In the genomic region with DNA sequence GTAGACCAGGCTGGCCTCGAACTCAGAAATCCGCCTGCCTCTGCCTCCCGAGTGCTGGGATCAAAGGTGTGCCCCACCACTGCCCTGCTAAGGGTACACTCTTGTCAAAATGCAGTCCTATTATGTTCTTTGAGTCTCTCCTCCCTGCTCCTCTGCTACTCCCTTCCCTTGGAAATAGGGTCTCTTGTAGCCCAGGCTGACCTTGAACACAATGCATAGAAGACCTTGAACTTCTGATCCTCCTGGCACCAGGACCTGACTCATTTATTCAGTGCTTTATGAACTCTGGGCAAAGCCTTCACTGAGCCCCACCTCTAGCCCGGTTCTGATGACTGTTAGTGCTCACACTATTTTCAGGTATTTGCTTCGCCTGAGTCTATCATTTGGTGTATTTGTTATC, we compare ENCODE assay signal across 18 mouse cellular contexts.
"Had no signal": no experiment of that assay in that cellular context is flagged by ENCODE, and none has a peak within 500 bp of the region (broad histone marks: within the 10 kb centered on the region; RNA-seq: fewer than 3 reads in every experiment).

No protein-coding gene starts in this region.

- H3K36me3 ChIP-seq: midbrain, embryonic 15.5 days; stomach, embryonic 15.5 days had no signal

- H3K4me1 ChIP-seq: midbrain, embryonic 13.5 days; midbrain, embryonic 15.5 days; neural tube, embryonic 13.5 days; stomach, embryonic 15.5 days had no signal

- H3K4me2 ChIP-seq: lung, embryonic 14.5 days; midbrain, embryonic 13.5 days; midbrain, embryonic 15.5 days; neural tube, embryonic 13.5 days; neural tube, embryonic 15.5 days; stomach, embryonic 15.5 days had no signal

- H3K9me3 ChIP-seq: midbrain, embryonic 10.5 days; midbrain, embryonic 13.5 days; midbrain, embryonic 15.5 days; neural tube, embryonic 13.5 days; neural tube, embryonic 15.5 days; stomach, embryonic 15.5 days had no signal

- ATAC-seq: midbrain, embryonic 13.5 days; midbrain, embryonic 15.5 days had no signal

- H3K27ac ChIP-seq: midbrain, embryonic 10.5 days; midbrain, embryonic 13.5 days; midbrain, embryonic 15.5 days; neural tube, embryonic 13.5 days; neural tube, embryonic 15.5 days; stomach, embryonic 15.5 days; stomach, postnatal 0 days had no signal

- DNase-seq: lung, adult 18-20 months; lung, embryonic 14.5 days; lung, postnatal 10 days; lung, postnatal 4 days; retina, postnatal 1 day; right cerebral cortex, adult 18-20 months; right cerebral cortex, postnatal 14 days; thymus, adult 2 months; thymus, postnatal 25 days; thymus, postnatal 4 days had no signal

- H3K4me3 ChIP-seq: midbrain, embryonic 10.5 days; midbrain, embryonic 13.5 days; midbrain, embryonic 15.5 days; myocyte; neural tube, embryonic 13.5 days; neural tube, embryonic 15.5 days; stomach, embryonic 15.5 days had no signal

- H3K9ac ChIP-seq: lung, embryonic 14.5 days; midbrain, embryonic 13.5 days; midbrain, embryonic 15.5 days; neural tube, embryonic 13.5 days; neural tube, embryonic 15.5 days; stomach, embryonic 15.5 days had no signal

- H3K27me3 ChIP-seq: midbrain, embryonic 13.5 days; midbrain, embryonic 15.5 days; neural tube, embryonic 13.5 days; neural tube, embryonic 15.5 days; stomach, embryonic 15.5 days had no signal
